ENCODE assay signal across 8 mouse cellular contexts in the genomic region with DNA sequence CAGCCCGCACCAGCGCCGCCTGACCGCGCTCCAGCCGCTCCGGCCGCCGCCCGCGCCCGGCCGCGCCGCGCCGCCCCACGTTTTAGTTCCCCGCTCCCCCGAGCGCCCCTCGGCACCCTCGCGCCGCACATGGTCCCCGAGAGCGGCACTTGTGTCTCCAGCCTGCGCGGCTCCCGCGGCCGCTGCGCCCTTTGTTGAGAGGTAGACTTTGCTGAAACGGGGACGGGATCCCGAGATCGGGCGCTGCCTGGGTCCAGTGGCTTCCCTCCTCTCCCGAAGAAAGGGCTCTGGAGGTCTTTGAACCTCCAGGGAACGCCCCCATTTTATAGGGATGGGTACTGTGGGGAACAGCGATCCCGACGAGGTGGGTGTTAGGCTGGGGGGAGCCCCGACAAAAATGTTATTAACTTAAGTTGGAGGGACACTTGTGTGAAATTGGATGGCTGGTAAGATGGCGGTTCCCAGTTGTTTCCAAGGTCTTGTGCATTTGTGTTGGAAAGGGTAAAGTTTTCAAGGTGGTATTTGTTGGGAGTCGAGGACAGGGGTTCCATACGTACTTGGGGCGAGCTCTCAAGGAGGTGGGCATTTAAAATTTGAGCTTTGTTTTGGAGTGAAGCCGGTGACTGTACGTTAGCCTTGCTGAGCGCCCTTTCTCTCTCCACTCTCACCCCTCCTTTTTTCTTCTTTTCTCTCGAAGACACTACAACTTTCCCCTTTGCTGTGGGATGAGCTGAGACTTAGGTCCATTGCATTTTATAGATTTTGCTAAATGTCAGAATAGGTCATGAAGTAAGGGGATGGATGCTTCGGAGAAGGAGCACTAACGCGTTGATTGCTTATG. TPM values are rescaled to one million over a fixed set of nuclear protein-coding genes. Genes with fewer than 3 reads are reported as not detected.
DNase-seq lines count a peak whose midpoint lies in the region; ATAC-seq lines count a peak whose summit lies in the region.

No protein-coding gene starts in this region.

- no peak overlapping the region for H3K27ac ChIP-seq in forebrain, embryonic 13.5 days
- peak overlapping the region; percentile 99; the same call in 1 of the 2 replicates for H3K27ac ChIP-seq in hindbrain, embryonic 14.5 days
- H3K27ac ChIP-seq in limb, embryonic 10.5 days, result peak overlapping the region; percentile 98
- H3K27ac ChIP-seq in midbrain, embryonic 15.5 days, result peak overlapping the region; percentile 98

- peak overlapping the region; percentile 95 for H3K9ac ChIP-seq in forebrain, embryonic 13.5 days
- H3K9ac ChIP-seq in hindbrain, embryonic 14.5 days, result peak overlapping the region; percentile 97
- H3K9ac ChIP-seq in midbrain, embryonic 15.5 days, result peak overlapping the region; percentile 97

- H3K27me3 ChIP-seq in megakaryocyte, embryonic 14.5 days (replicated peaks), result peaks cover 31% of the 10 kb centered on the region
- H3K27me3 ChIP-seq in forebrain, embryonic 13.5 days, result peaks cover 59% of the 10 kb centered on the region
- peaks cover 57% of the 10 kb centered on the region for H3K27me3 ChIP-seq in hindbrain, embryonic 14.5 days (ENCODE audit: control insufficient read depth, insufficient read depth, low read length)
- peaks cover 72% of the 10 kb centered on the region for H3K27me3 ChIP-seq in limb, embryonic 10.5 days (ENCODE audit: low read depth, poor library complexity, severe bottlenecking)
- H3K27me3 ChIP-seq in midbrain, embryonic 15.5 days (replicated peaks), result peaks cover 46% of the 10 kb centered on the region

- WGBS in forebrain, embryonic 13.5 days, result under 1% methylated on average over 38 of the region's 55 CpGs
- WGBS in hindbrain, embryonic 14.5 days, result under 1% methylated on average over 37 of the region's 55 CpGs
- 7% methylated on average over 55 of the region's 55 CpGs for WGBS in limb, embryonic 10.5 days
- WGBS in midbrain, embryonic 15.5 days, result under 1% methylated on average over 53 of the region's 55 CpGs

- peak; percentile 65 for DNase-seq in cerebellum, adult 11 months
- DNase-seq in hindbrain, embryonic 14.5 days (ENCODE audit: low spot score), result peak; percentile 54
- DNase-seq in limb, embryonic 10.5 days (ENCODE audit: low spot score), result peak; percentile 83
- DNase-seq in testis, postnatal 10 days (ENCODE audit: low spot score), result peak; percentile 71

- H3K4me3 ChIP-seq in megakaryocyte, embryonic 14.5 days (replicated peaks), result peak overlapping the region; percentile 94
- peak overlapping the region; percentile 85 for H3K4me3 ChIP-seq in forebrain, embryonic 13.5 days
- H3K4me3 ChIP-seq in hindbrain, embryonic 14.5 days (replicated peaks; ENCODE audit: low read length), result peak overlapping the region; percentile 88
- H3K4me3 ChIP-seq in limb, embryonic 10.5 days, result peak overlapping the region; percentile 82
- H3K4me3 ChIP-seq in midbrain, embryonic 15.5 days, result peak overlapping the region; percentile 68

- H3K36me3 ChIP-seq in megakaryocyte, embryonic 14.5 days (replicated peaks; ENCODE audit: low read length), result peaks cover 28% of the 10 kb centered on the region
- peaks cover 8% of the 10 kb centered on the region for H3K36me3 ChIP-seq in forebrain, embryonic 13.5 days (ENCODE audit: poor library complexity, severe bottlenecking)
- peaks cover 8% of the 10 kb centered on the region for H3K36me3 ChIP-seq in hindbrain, embryonic 14.5 days (replicated peaks; ENCODE audit: control insufficient read depth, insufficient read depth)
- peaks cover 10% of the 10 kb centered on the region for H3K36me3 ChIP-seq in limb, embryonic 10.5 days
- no peaks in the 10 kb centered on the region for H3K36me3 ChIP-seq in midbrain, embryonic 15.5 days (replicated peaks)

- ATAC-seq in megakaryocyte, adult 5-6 weeks (ENCODE audit: poor library complexity, severe bottlenecking), result no peak
- ATAC-seq in forebrain, embryonic 13.5 days, result peak; percentile 0; the same call in 1 of the 2 replicates
- peak; percentile 13 for ATAC-seq in hindbrain, embryonic 14.5 days (ENCODE audit: low FRiP score)
- ATAC-seq in midbrain, embryonic 15.5 days (replicated peaks), result no peak; the same call in none of the 2 replicates

- peak overlapping the region; percentile 84 for H3K4me2 ChIP-seq in forebrain, embryonic 13.5 days
- H3K4me2 ChIP-seq in hindbrain, embryonic 14.5 days (replicated peaks), result peak overlapping the region; percentile 90
- peak overlapping the region; percentile 76 for H3K4me2 ChIP-seq in midbrain, embryonic 15.5 days

- H3K9me3 ChIP-seq in megakaryocyte, embryonic 14.5 days, result no peaks in the 10 kb centered on the region
- no peaks in the 10 kb centered on the region for H3K9me3 ChIP-seq in forebrain, embryonic 13.5 days (replicated peaks)
- no peaks in the 10 kb centered on the region for H3K9me3 ChIP-seq in hindbrain, embryonic 14.5 days (ENCODE audit: control insufficient read depth, low read length)
- no peaks in the 10 kb centered on the region for H3K9me3 ChIP-seq in limb, embryonic 10.5 days (replicated peaks)
- no peaks in the 10 kb centered on the region for H3K9me3 ChIP-seq in midbrain, embryonic 15.5 days

- peaks cover 32% of the 10 kb centered on the region for H3K4me1 ChIP-seq in megakaryocyte, embryonic 14.5 days
- peaks cover 43% of the 10 kb centered on the region for H3K4me1 ChIP-seq in forebrain, embryonic 13.5 days
- peaks cover 34% of the 10 kb centered on the region for H3K4me1 ChIP-seq in hindbrain, embryonic 14.5 days (replicated peaks; ENCODE audit: control insufficient read depth, insufficient read depth, low read length)
- H3K4me1 ChIP-seq in limb, embryonic 10.5 days, result peaks cover 45% of the 10 kb centered on the region
- H3K4me1 ChIP-seq in midbrain, embryonic 15.5 days, result peaks cover 43% of the 10 kb centered on the region

RNA-seq across cellular contexts. Expression of a gene that starts 1.0 kb away (rescaled TPM):
- polyA plus RNA-seq in megakaryocyte, embryonic 14.5 days (2012; ENCODE audit: insufficient read depth, low replicate concordance), result 2.7 and 5.1 TPM in 2 replicates
- total RNA-seq in megakaryocyte, adult 5-6 weeks (2015), result 18.1 and 22.2 TPM in 2 replicates
- 16.5 and 23.3 TPM in 2 replicates for total RNA-seq in megakaryocyte, adult 5-6 weeks (2017)
- polyA plus RNA-seq in forebrain, embryonic 13.5 days (2015; fragmentation: Nextera tagmentation; extraction: Ambion mirVana), result 34.4 and 35.5 TPM in 2 replicates
- 31.3 and 34.3 TPM in 2 replicates for polyA plus RNA-seq in hindbrain, embryonic 14.5 days (2014; fragmentation: Nextera tagmentation; extraction: Ambion mirVana)
- polyA plus RNA-seq in limb, embryonic 10.5 days (2016; fragmentation: Nextera tagmentation; extraction: Ambion mirVana), result 16.9 and 22.3 TPM in 2 replicates
- 22.0 and 25.0 TPM in 2 replicates for polyA plus RNA-seq in midbrain, embryonic 15.5 days (2015; fragmentation: Nextera tagmentation; extraction: Ambion mirVana)

RNA-seq across cellular contexts. Expression of a gene that starts 5.7 kb away (rescaled TPM):
- 48.7 and 223 TPM in 2 replicates for polyA plus RNA-seq in megakaryocyte, embryonic 14.5 days (2012; ENCODE audit: insufficient read depth, low replicate concordance)
- 112 and 114 TPM in 2 replicates for total RNA-seq in megakaryocyte, adult 5-6 weeks (2015)
- 105 and 126 TPM in 2 replicates for total RNA-seq in megakaryocyte, adult 5-6 weeks (2017)
- polyA plus RNA-seq in forebrain, embryonic 13.5 days (2015; fragmentation: Nextera tagmentation; extraction: Ambion mirVana), result 211 and 226 TPM in 2 replicates
- polyA plus RNA-seq in hindbrain, embryonic 14.5 days (2014; fragmentation: Nextera tagmentation; extraction: Ambion mirVana), result 187 and 198 TPM in 2 replicates
- polyA plus RNA-seq in limb, embryonic 10.5 days (2016; fragmentation: Nextera tagmentation; extraction: Ambion mirVana), result 96.0 and 135 TPM in 2 replicates
- 179 and 185 TPM in 2 replicates for polyA plus RNA-seq in midbrain, embryonic 15.5 days (2015; fragmentation: Nextera tagmentation; extraction: Ambion mirVana)

RNA-seq across cellular contexts. Expression of a gene that starts 16.0 kb away (rescaled TPM):
- not detected in 2 replicates for polyA plus RNA-seq in megakaryocyte, embryonic 14.5 days (2012; ENCODE audit: insufficient read depth, low replicate concordance)
- total RNA-seq in megakaryocyte, adult 5-6 weeks (2015), result not detected in 2 replicates
- not detected in 2 replicates for total RNA-seq in megakaryocyte, adult 5-6 weeks (2017)
- polyA plus RNA-seq in forebrain, embryonic 13.5 days (2015; fragmentation: Nextera tagmentation; extraction: Ambion mirVana), result 0.20 and 0.32 TPM in 2 replicates
- polyA plus RNA-seq in hindbrain, embryonic 14.5 days (2014; fragmentation: Nextera tagmentation; extraction: Ambion mirVana), result 0.11 TPM in 1 of 2 replicates, not detected in the other
- not detected in 2 replicates for polyA plus RNA-seq in limb, embryonic 10.5 days (2016; fragmentation: Nextera tagmentation; extraction: Ambion mirVana)
- polyA plus RNA-seq in midbrain, embryonic 15.5 days (2015; fragmentation: Nextera tagmentation; extraction: Ambion mirVana), result 0.14 and 0.17 TPM in 2 replicates

Comparison
In these comparisons a context has a peak if more than half of its experiments do, and no peak if none do; other contexts are left out.
1. ATAC-seq: peak in forebrain, embryonic 13.5 days (single experiment) and hindbrain, embryonic 14.5 days (single experiment); none in megakaryocyte, adult 5-6 weeks (single experiment) and midbrain, embryonic 15.5 days (single experiment).
2. Peak in every context shown above with its lines, with median percentiles within 50 percentile points of each other: H3K4me3 ChIP-seq, DNase-seq, H3K4me2 ChIP-seq and H3K9ac ChIP-seq.